Mouse (Mus musculus): ENCODE measurements at regions not wholly inside any gene's neighbourhood (a gene's known extent, or its start where the extent isn't known, plus 50 kb on each side); places are given as distances from the start of the nearest gene placed in this dataset.

DNA sequence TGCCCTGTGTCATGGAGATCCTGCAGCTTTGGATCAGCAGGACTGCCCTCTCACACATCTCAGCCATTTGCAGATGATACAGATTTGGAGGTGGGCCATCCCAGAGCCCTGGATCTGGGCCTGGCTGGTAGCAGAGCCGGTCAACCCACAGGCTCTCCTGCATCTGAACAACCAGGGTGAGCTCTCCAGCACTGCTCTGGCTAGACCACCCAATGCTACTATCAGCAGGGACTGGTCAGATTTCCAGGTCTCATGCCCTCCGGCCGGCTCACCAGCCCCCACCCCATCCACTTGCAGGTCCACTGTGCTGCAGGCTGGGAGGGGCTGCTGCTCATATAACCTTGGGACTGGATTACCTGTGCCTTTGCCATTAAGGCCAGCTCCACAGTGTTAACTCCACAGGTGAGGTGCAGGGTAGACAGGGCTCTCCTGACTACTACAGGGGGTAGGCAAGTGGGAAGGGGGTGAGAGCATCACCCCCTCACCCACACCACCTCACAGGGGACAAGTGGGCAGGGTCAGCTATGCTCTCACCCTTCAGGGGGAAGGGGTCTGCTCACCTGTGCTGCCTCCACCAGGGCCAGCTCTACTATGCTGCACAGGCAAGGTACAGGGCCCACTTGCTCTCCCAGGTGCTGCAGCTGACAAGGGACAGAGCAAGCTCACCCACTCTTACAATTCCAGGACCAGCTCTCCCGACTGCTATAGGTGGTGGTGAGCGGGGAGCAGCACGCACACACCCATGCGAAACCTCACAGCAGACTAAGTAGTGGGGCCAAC, 81.6 kb downstream of the Gpr65 start:
- TF ChIP-seq MAX (IDR thresholded peaks at IDR 0.05; ENCODE audit: low read length), result no peak
- TF ChIP-seq RCOR1 (IDR thresholded peaks at IDR 0.05; ENCODE audit: low read depth, low read length), result no peak
- no peak for TF ChIP-seq TAL1 (IDR thresholded peaks at IDR 0.05; ENCODE audit: low read length)
- no peak for TF ChIP-seq JUND (IDR thresholded peaks at IDR 0.05; ENCODE audit: low read depth, low read length)
- no peaks in the 10 kb centered on the region for H3K27me3 ChIP-seq (ENCODE audit: control insufficient read depth in 1 of 2, insufficient read depth in 2 of 2, low read length in 2 of 2)

DNA sequence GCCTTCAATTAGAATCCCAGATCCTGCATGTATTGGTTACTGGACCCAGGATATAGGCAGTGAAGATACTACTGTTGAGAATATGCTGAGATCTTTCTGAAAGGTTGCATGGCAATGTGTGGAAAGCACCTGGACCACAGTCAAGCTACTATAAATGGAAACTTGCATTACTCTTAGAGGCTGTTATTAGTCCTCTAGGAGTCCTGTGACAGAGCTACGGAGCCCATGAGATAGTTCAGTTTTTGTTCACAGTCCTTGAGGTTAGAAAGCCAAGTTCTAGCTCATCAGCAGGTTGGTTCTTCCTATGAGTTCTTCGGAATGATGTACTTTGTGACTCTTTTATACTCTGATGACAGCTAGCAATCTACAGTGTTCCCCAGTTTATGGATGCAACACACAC, 84.0 kb downstream of the Gpr65 start:
- TF ChIP-seq ETS1 (IDR thresholded peaks at IDR 0.05; ENCODE audit: low read depth, low read length) (no peak), MAFK (IDR thresholded peaks at IDR 0.05; ENCODE audit: borderline replicate concordance, low read depth, low read length) (no peak), KAT2A (conservative IDR thresholded peaks at IDR 0.05; ENCODE audit: low read depth, low read length) (no peak), MXI1 (IDR thresholded peaks at IDR 0.05; ENCODE audit: low read depth, low read length) (no peak), MYB (IDR thresholded peaks at IDR 0.05; ENCODE audit: low read depth, low read length) (no peak), MYC (IDR thresholded peaks at IDR 0.05; ENCODE audit: low read depth, low read length) (no peak), TAL1 (IDR thresholded peaks at IDR 0.05; ENCODE audit: low read length) (no peak), SIN3A (IDR thresholded peaks at IDR 0.05; ENCODE audit: low read length) (no peak), HCFC1 (IDR thresholded peaks at IDR 0.05; ENCODE audit: low read depth, low read length) (no peak), UBTF (IDR thresholded peaks at IDR 0.05; ENCODE audit: borderline replicate concordance, insufficient read depth, low read depth, low read length) (no peak), TBP (IDR thresholded peaks at IDR 0.05; ENCODE audit: low read depth, low read length) (no peak), MAX (IDR thresholded peaks at IDR 0.05; ENCODE audit: low read length) (no peak), RAD21 (IDR thresholded peaks at IDR 0.05; ENCODE audit: low read depth, low read length) (no peak), CHD2 (IDR thresholded peaks at IDR 0.05; ENCODE audit: low read length) (no peak), GABPA (IDR thresholded peaks at IDR 0.05; ENCODE audit: low read depth, low read length) (no peak), NRF1 (IDR thresholded peaks at IDR 0.05; ENCODE audit: insufficient read depth, low read depth, low read length, poor library complexity, severe bottlenecking) (no peak), MEF2A (IDR thresholded peaks at IDR 0.05; ENCODE audit: extremely low read depth, insufficient replicate concordance, low read depth, low read length, poor library complexity, severe bottlenecking) (no peak)
- no peak overlapping the region for H3K9ac ChIP-seq (ENCODE audit: control insufficient read depth, low read depth, low read length, poor library complexity, severe bottlenecking)
- no peak overlapping the region for H3K27ac ChIP-seq (ENCODE audit: control insufficient read depth, low read depth, low read length)
- H3K9me3 ChIP-seq (replicated peaks; ENCODE audit: insufficient read depth, low read length), result no peaks in the 10 kb centered on the region
- H3K4me1 ChIP-seq (ENCODE audit: control insufficient read depth in 1 of 2, insufficient read depth in 2 of 2, low read length in 2 of 2), result no peaks in the 10 kb centered on the region
- H3K36me3 ChIP-seq (ENCODE audit: control insufficient read depth in 1 of 2, insufficient read depth in 2 of 2, low read length in 2 of 2), result no peaks in the 10 kb centered on the region
- H3K4me3 ChIP-seq (ENCODE audit: control insufficient read depth in 1 of 2, insufficient read depth in 1 of 2, low read depth in 2 of 2, low read length in 2 of 2), result no peak overlapping the region
- no peak for DNase-seq (ENCODE audit: low read depth, low spot score)
- H3K79me2 ChIP-seq (ENCODE audit: control insufficient read depth, insufficient read depth, low read length, poor library complexity), result no peaks in the 10 kb centered on the region
- H3K27me3 ChIP-seq (ENCODE audit: control insufficient read depth in 1 of 2, insufficient read depth in 2 of 2, low read length in 2 of 2), result no peaks in the 10 kb centered on the region

More for the DNA sequence above, 81.6 kb downstream of the Gpr65 start:
- no peak overlapping the region for H3K27ac ChIP-seq (ENCODE audit: control insufficient read depth, low read depth, low read length)
- no peaks in the 10 kb centered on the region for H3K36me3 ChIP-seq (ENCODE audit: control insufficient read depth in 1 of 2, insufficient read depth in 2 of 2, low read length in 2 of 2)
- H3K9ac ChIP-seq (ENCODE audit: control insufficient read depth, low read depth, low read length, poor library complexity, severe bottlenecking), result no peak overlapping the region
- H3K4me1 ChIP-seq (ENCODE audit: control insufficient read depth in 1 of 2, insufficient read depth in 2 of 2, low read length in 2 of 2), result no peaks in the 10 kb centered on the region
- no peak overlapping the region for H3K4me3 ChIP-seq (ENCODE audit: control insufficient read depth in 1 of 2, insufficient read depth in 1 of 2, low read depth in 2 of 2, low read length in 2 of 2)
- no peaks in the 10 kb centered on the region for H3K79me2 ChIP-seq (ENCODE audit: control insufficient read depth, insufficient read depth, low read length, poor library complexity)
- DNase-seq (ENCODE audit: low read depth, low spot score), result no peak
- H3K9me3 ChIP-seq (replicated peaks; ENCODE audit: insufficient read depth, low read length), result no peaks in the 10 kb centered on the region
